Mouse (Mus musculus) regulatory T cell (primary cell): ENCODE measurements at regions not wholly inside any gene's neighbourhood (a gene's known extent, or its start where the extent isn't known, plus 50 kb on each side); places are given as distances from the start of the nearest gene placed in this dataset.

Source experiments
- in situ Hi-C: fragments of 300-600 bp; cut with MboI, MseI; formaldehyde crosslinking; loops from one replicate; pipeline ENCODE4 v1.15.1; 2025; ENCODE audit warnings: high pct_unique_total_duplicates

DNA sequence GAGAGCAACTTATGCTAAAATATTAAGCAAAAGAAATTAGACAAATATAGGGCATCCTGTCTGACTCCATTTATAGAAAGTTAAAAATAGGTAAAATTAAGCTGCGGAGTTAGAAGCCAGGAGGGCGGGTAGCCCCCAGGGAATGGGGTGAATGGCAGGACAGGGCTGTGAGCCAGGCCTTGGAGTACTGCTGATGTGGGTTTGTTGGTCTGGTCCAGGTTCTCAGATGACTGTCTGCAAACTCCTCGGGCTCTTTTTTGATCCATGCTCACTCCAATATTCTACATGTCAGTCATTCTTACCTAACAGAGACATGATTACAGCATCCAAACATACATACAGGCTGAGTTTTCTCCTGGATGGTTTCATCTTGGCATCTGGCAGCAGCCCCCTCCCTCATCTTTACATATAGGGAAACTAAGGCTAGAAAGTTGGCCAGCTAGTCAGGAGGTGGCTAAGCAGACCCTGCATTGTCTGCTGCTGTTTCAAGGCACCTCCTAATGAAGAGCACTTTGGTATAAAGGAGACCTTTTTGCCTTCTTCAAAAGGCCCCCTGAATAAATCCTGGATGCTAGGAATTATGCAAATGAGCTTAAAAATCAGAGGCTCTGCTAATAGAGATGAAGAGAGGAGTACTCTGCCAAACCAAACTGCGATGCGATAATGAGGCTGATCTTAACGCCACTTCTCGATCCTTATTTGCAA, 354.4 kb downstream of the Xylt1 start:
- in situ Hi-C loops = no loop called here

DNA sequence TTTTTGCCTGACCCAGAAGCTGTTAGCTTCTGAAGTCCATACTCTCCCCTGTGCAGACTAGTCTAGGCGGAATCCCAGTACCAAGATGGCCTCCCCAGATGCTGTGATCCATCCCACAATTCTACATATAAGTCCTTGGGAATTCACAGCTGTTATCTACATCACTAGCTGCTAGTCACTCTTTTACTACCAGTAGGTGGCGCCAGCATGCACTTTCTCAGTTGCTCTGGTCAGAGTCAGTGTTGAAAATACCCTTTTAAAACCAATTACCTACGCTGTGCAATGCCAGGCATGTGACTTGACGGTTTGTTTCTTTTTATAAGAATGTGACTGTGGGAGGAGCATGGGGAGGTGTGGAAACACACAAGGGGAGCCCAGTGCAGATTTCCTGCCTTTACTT, 348.3 kb downstream of the Xylt1 start:
- in situ Hi-C loops = no loop called here
